Mouse (Mus musculus): Measurements from ENCODE around the gene Sec63.

Sec63 gene
- long read RNA-seq, experiment 1, full-length matches to known transcripts = 4 of 10 reads
- long read RNA-seq, experiment 1, partial matches to known transcripts = 5 of 10 reads
- long read RNA-seq, experiment 1, other reads (novel, unspliced or antisense) = 1 of 10 reads
- long read RNA-seq, experiment 2, full-length matches to known transcripts = 2 of 14 reads
- long read RNA-seq, experiment 2, partial matches to known transcripts = 7 of 14 reads
- long read RNA-seq, experiment 2, other reads (novel, unspliced or antisense) = 5 of 14 reads

- intact Hi-C loops (cut with DNase I) = no loop called here
These were observed at the start of gene Sec63 for GRCm38 (mm10) chr10:42760999-42761900. Sec63 (plus strand) TSS chr10:42761496.

- intact Hi-C loops (cut with DNase I) = no loop called here
These were observed 46.6 kb upstream of the Sec63 start for GRCm38 (mm10) chr10:42714676-42715075.

- intact Hi-C loops (cut with DNase I) = no loop called here
These were observed 45.8 kb upstream of the Sec63 start for GRCm38 (mm10) chr10:42715366-42716035.

- intact Hi-C loops (cut with DNase I) = no loop called here
These were observed 39.2 kb upstream of the Sec63 start for GRCm38 (mm10) chr10:42722116-42722515.

- intact Hi-C loops (cut with DNase I) = no loop called here
These were observed 37.7 kb upstream of the Sec63 start for GRCm38 (mm10) chr10:42723275-42724232.

GRCm38 (mm10) chr10:42729607-42730006 is 31.7 kb upstream of the Sec63 start:
- intact Hi-C loops (cut with DNase I) = loop anchor here (10.0 kb wide), 1 partner anchor 205 kb away; no protein-coding TSS in a partner anchor

- intact Hi-C loops (cut with DNase I) = loop anchor here (2.0 to 10.0 kb wide), 3 partner anchors 38 to 427 kb away; no protein-coding TSS in a partner anchor
These were observed 26.7 kb upstream of the Sec63 start for GRCm38 (mm10) chr10:42734546-42735060.

GRCm38 (mm10) chr10:42751813-42752212 is 9.5 kb upstream of the Sec63 start:
- intact Hi-C loops (cut with DNase I) = no loop called here

- intact Hi-C loops (cut with DNase I) = no loop called here
These were observed 7.0 kb upstream of the Sec63 start for GRCm38 (mm10) chr10:42754341-42754740.

- intact Hi-C loops (cut with DNase I) = no loop called here
These were observed 1.6 kb upstream of the Sec63 start for GRCm38 (mm10) chr10:42759741-42760140.

GRCm38 (mm10) chr10:42760329-42760728 is 967 bp upstream of the Sec63 start:
- intact Hi-C loops (cut with DNase I) = no loop called here

- intact Hi-C loops (cut with DNase I) = no loop called here
These were observed 789 bp downstream of the Sec63 start for GRCm38 (mm10) chr10:42761901-42762669.

GRCm38 (mm10) chr10:42762670-42763058 is 1.4 kb downstream of the Sec63 start:
- intact Hi-C loops (cut with DNase I) = no loop called here

GRCm38 (mm10) chr10:42763246-42763645 is 1.9 kb downstream of the Sec63 start:
- intact Hi-C loops (cut with DNase I) = no loop called here

GRCm38 (mm10) chr10:42765344-42765743 is 4.0 kb downstream of the Sec63 start:
- intact Hi-C loops (cut with DNase I) = no loop called here

GRCm38 (mm10) chr10:42775450-42775849 is 14.2 kb downstream of the Sec63 start:
- intact Hi-C loops (cut with DNase I) = no loop called here

GRCm38 (mm10) chr10:42780753-42781152 is 19.5 kb downstream of the Sec63 start:
- intact Hi-C loops (cut with DNase I) = no loop called here

GRCm38 (mm10) chr10:42781672-42782071 is 20.4 kb downstream of the Sec63 start:
- intact Hi-C loops (cut with DNase I) = no loop called here

- intact Hi-C loops (cut with DNase I) = no loop called here
These were observed 39.6 kb downstream of the Sec63 start for GRCm38 (mm10) chr10:42800922-42801321.
